Mouse (Mus musculus) olfactory bulb, adult 2 months (tissue): Measurements from ENCODE around the gene Coro1c.

Source experiments
- CTCF ChIP-seq: fragments of 200-500 bp; IDR thresholded peaks from 2 replicates; pipeline ENCODE4 v1.5.1; 2012; ENCODE audit warnings: low read depth, mild to moderate bottlenecking, low read length, moderate library complexity; ENCODE audit not compliant: insufficient read depth
- POLR2A ChIP-seq: fragments of 200-500 bp; IDR thresholded peaks from 2 replicates; pipeline ENCODE4 v1.6.1; 2012; ENCODE audit warnings: mild to moderate bottlenecking, low read depth, low read length, moderate library complexity; ENCODE audit not compliant: insufficient read depth

DNA sequence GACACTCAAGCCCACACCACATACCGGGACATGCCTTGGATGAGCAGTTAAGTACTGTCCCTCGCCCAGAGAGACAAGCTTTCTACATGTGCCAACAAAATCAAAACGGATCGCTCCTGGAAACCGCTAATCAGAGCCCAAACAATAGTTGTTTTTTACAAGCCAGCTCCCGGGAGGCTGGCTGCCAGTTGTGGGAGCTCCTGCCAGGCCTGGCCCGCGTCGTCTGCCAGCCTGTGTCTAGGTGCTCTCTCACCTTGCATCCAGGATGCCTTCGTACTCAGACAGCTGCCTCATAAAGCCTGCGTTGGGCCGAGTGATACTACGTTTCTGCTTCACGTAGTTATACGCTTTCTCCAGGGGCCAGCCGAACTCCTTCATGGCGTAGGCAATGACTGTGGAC, 41.6 kb upstream of the Coro1c start:
- TF ChIP-seq CTCF (no peak), POLR2A (no peak)
